Mouse (Mus musculus) heart, postnatal 0 days (tissue): ENCODE data around the gene Gabrb3.

ENCODE experiments used
- CTCF ChIP-seq: IDR thresholded peaks from 2 replicates; pipeline ENCODE4 v1.5.1; 2016; ENCODE audit warnings: antibody characterized with exemption, control low read depth, low read depth
- EP300 ChIP-seq: IDR thresholded peaks from 2 replicates; pipeline ENCODE4 v1.6.1; 2016; ENCODE audit warnings: antibody characterized with exemption, low read depth

DNA sequence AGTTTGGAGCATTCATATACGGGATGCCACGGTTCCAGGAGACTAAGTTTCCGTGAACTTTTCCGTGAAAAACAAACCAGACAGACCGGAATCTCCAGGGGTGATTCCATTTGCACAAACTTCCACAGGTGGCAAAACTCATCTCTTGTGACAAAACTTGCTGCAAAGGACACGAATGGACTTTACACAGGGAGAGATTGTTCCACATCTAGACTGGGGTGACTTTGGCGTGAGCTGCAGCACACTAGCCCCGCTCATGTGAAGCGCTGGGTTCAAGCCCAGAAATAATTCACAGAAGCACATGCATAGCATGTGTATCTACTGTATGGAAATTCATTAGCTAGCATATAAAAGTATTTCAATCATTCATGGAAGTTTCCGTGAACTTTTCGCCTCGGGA is 144.9 kb downstream of the Gabrb3 start:
- TF ChIP-seq CTCF: no peak
- no peak for TF ChIP-seq EP300
